In the genomic region with DNA sequence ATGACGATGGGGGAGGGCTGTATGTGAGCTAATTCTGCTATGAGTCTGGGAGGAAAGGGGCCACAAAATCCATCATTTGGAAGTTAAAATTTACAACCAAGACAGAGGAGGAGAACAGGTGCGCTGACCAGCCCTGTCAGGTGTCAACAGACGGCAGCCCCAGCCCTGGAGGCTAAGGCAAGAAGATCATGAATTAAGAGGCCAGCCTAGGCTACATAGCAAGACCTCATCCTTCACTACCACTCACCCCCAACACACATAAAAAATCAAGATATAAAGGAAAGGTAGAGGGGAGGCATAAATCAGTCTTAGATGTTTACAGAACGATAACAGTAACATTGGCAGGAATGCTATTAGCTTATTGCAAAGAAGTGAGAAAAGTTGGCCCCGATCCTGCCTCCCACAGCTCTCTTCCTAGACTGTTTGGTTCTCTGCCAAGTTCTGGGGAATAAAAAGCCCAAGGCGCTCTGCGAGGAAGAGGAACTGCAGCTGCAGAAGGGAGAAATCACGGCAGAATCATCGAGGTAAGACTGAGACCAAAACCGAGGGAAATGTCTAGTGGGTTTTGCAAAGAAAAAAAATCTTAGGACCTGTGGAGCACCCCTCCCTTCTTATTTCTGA, we compare ENCODE assay signal across 8 mouse cellular contexts. TPM values are rescaled to one million over a fixed set of nuclear protein-coding genes. Genes with fewer than 3 reads are reported as not detected.
DNase-seq lines count a peak whose midpoint lies in the region; ATAC-seq and TF ChIP-seq lines count a peak whose summit lies in the region.

Gene Il33, plus strand, starts transcription at position 477 of the 621 bp plus-strand sequence.

- H3K27me3 ChIP-seq in midbrain, postnatal 0 days (ENCODE audit: insufficient read depth, low read length): no peaks in the 10 kb centered on the region
- H3K27me3 ChIP-seq in midbrain, embryonic 13.5 days: no peaks in the 10 kb centered on the region
- H3K27me3 ChIP-seq in embryonic facial prominence, embryonic 15.5 days: no peaks in the 10 kb centered on the region
- no peaks in the 10 kb centered on the region for H3K27me3 ChIP-seq in heart, embryonic 16.5 days (ENCODE audit: control insufficient read depth, insufficient read depth, low read length)

- no peak within 1 kb of the TSS; the same call in 1 of the 2 replicates for H3K9ac ChIP-seq in midbrain, postnatal 0 days (replicated peaks; ENCODE audit: low read length, poor library complexity, severe bottlenecking)
- H3K9ac ChIP-seq in midbrain, embryonic 13.5 days (replicated peaks): no peak within 1 kb of the TSS
- H3K9ac ChIP-seq in embryonic facial prominence, embryonic 15.5 days: no peak within 1 kb of the TSS
- no peak within 1 kb of the TSS for H3K9ac ChIP-seq in heart, embryonic 16.5 days (ENCODE audit: low read length)

- H3K4me2 ChIP-seq in midbrain, postnatal 0 days (ENCODE audit: low read depth, low read length, poor library complexity, severe bottlenecking): 0 out of 2 replicates have a peak within 1 kb of the TSS, but pooled peaks have one; percentile 20
- no peak within 1 kb of the TSS for H3K4me2 ChIP-seq in midbrain, embryonic 13.5 days (replicated peaks)
- H3K4me2 ChIP-seq in embryonic facial prominence, embryonic 15.5 days (replicated peaks): no peak within 1 kb of the TSS; the same call in 1 of the 2 replicates
- peak within 1 kb of the TSS; percentile 54 for H3K4me2 ChIP-seq in heart, embryonic 16.5 days (ENCODE audit: low read depth, low read length)

- TF ChIP-seq CTCF in midbrain, postnatal 0 days (IDR thresholded peaks at IDR 0.05): no peak
- 0 out of 2 replicates have a peak, but pooled peaks have one; percentile 15 for TF ChIP-seq CTCF in layer of hippocampus, adult 2 months (conservative IDR thresholded peaks at IDR 0.05)

- no peaks in the 10 kb centered on the region for H3K9me3 ChIP-seq in midbrain, postnatal 0 days (ENCODE audit: low read length)
- no peaks in the 10 kb centered on the region for H3K9me3 ChIP-seq in midbrain, embryonic 13.5 days
- H3K9me3 ChIP-seq in embryonic facial prominence, embryonic 15.5 days (replicated peaks): no peaks in the 10 kb centered on the region
- no peaks in the 10 kb centered on the region for H3K9me3 ChIP-seq in heart, embryonic 16.5 days (replicated peaks; ENCODE audit: control insufficient read depth, low read length)

- WGBS in midbrain, postnatal 0 days: 48% methylated on average over 10 of the region's 10 CpGs
- WGBS in midbrain, embryonic 13.5 days: 77% methylated on average over 10 of the region's 10 CpGs
- 30% methylated on average over 10 of the region's 10 CpGs for whole genome bisulfite sequencing in embryonic facial prominence, embryonic 15.5 days
- 17% methylated on average over 10 of the region's 10 CpGs for WGBS in heart, embryonic 16.5 days

- ATAC-seq in midbrain, postnatal 0 days (ENCODE audit: low FRiP score): no peak
- no peak for ATAC-seq in midbrain, embryonic 13.5 days
- no peak for ATAC-seq in embryonic facial prominence, embryonic 15.5 days (ENCODE audit: insufficient number of reproducible peaks, low FRiP score, low TSS enrichment, low read depth)
- ATAC-seq in heart, embryonic 16.5 days (replicated peaks; ENCODE audit: extremely low read depth, insufficient read depth, low FRiP score): no peak
- ATAC-seq in megakaryocyte progenitor cell, adult 5-6 weeks (replicated peaks; ENCODE audit: poor library complexity): no peak

- DNase-seq in midbrain, postnatal 0 days (ENCODE audit: low spot score): peak; percentile 87
- DNase-seq in layer of hippocampus, adult 2 months (ENCODE audit: low spot score in 2 of 2): peak; percentile 68 to 79
- DNase-seq in lung, postnatal 25 days (ENCODE audit: low spot score): peak; percentile 74
- peak; percentile 40 for DNase-seq in testis, postnatal 14 days (ENCODE audit: low spot score)

- peaks cover 5% of the 10 kb centered on the region; the same call in 1 of the 2 replicates for H3K4me1 ChIP-seq in midbrain, postnatal 0 days (ENCODE audit: insufficient read depth, low read length)
- no peaks in the 10 kb centered on the region for H3K4me1 ChIP-seq in midbrain, embryonic 13.5 days (replicated peaks)
- peaks cover 14% of the 10 kb centered on the region for H3K4me1 ChIP-seq in embryonic facial prominence, embryonic 15.5 days
- peaks cover 20% of the 10 kb centered on the region for H3K4me1 ChIP-seq in heart, embryonic 16.5 days (ENCODE audit: control insufficient read depth, insufficient read depth, low read length)

- no peaks in the 10 kb centered on the region for H3K36me3 ChIP-seq in midbrain, postnatal 0 days (ENCODE audit: insufficient read depth, low read length)
- no peaks in the 10 kb centered on the region for H3K36me3 ChIP-seq in midbrain, embryonic 13.5 days
- no peaks in the 10 kb centered on the region for H3K36me3 ChIP-seq in embryonic facial prominence, embryonic 15.5 days
- no peaks in the 10 kb centered on the region for H3K36me3 ChIP-seq in heart, embryonic 16.5 days (ENCODE audit: control insufficient read depth, insufficient read depth)

- no peak within 1 kb of the TSS for H3K4me3 ChIP-seq in midbrain, postnatal 0 days (ENCODE audit: low read depth, low read length)
- no peak within 1 kb of the TSS for H3K4me3 ChIP-seq in midbrain, embryonic 13.5 days (replicated peaks)
- H3K4me3 ChIP-seq in embryonic facial prominence, embryonic 15.5 days (replicated peaks): 0 out of 2 replicates have a peak within 1 kb of the TSS, but pooled peaks have one; percentile 1
- peak within 1 kb of the TSS; percentile 27 for H3K4me3 ChIP-seq in heart, embryonic 16.5 days (ENCODE audit: low read length)
- peak within 1 kb of the TSS; percentile 44 for H3K4me3 ChIP-seq in layer of hippocampus, adult 2 months

- no peak within 1 kb of the TSS for H3K27ac ChIP-seq in midbrain, postnatal 0 days (ENCODE audit: low read depth, low read length)
- H3K27ac ChIP-seq in midbrain, embryonic 13.5 days: no peak within 1 kb of the TSS
- no peak within 1 kb of the TSS for H3K27ac ChIP-seq in embryonic facial prominence, embryonic 15.5 days (replicated peaks)
- H3K27ac ChIP-seq in heart, embryonic 16.5 days (ENCODE audit: low read length): no peak within 1 kb of the TSS
- H3K27ac ChIP-seq in layer of hippocampus, adult 2 months: peak within 1 kb of the TSS; percentile 60

RNA-seq across cellular contexts. Expression of gene Il33, which starts in this region (rescaled TPM):
- 5.6 and 8.7 TPM in 2 replicates for total RNA-seq in midbrain, postnatal 0 days (2014; rRNA removed)
- polyA plus RNA-seq in midbrain, postnatal 0 days (2015; fragmentation: Nextera tagmentation; extraction: Ambion mirVana): 6.2 and 6.4 TPM in 2 replicates
- 0.22 and 0.68 TPM in 2 replicates for polyA plus RNA-seq in midbrain, embryonic 13.5 days (2015; fragmentation: Nextera tagmentation; extraction: Ambion mirVana)
- 11.0 and 18.6 TPM in 2 replicates for polyA plus RNA-seq in embryonic facial prominence, embryonic 15.5 days (2015; fragmentation: Nextera tagmentation; extraction: Ambion mirVana)
- polyA plus RNA-seq in heart, embryonic 16.5 days (2015; fragmentation: Nextera tagmentation; extraction: Ambion mirVana): 8.1 and 9.7 TPM in 2 replicates
- 10 to 100 TPM; 50.9 to 55.7 TPM for total RNA-seq in layer of hippocampus, adult 2 months (2021)
- total RNA-seq in megakaryocyte progenitor cell, adult 5-6 weeks (2015): not detected in 2 replicates
- total RNA-seq in megakaryocyte progenitor cell, adult 5-6 weeks (2017): not detected in 2 replicates

Comparison
In these comparisons a context has a peak if more than half of its experiments do, and no peak if none do; other contexts are left out.
1. H3K4me2 ChIP-seq: peak in midbrain, postnatal 0 days (single experiment) and heart, embryonic 16.5 days (single experiment); none in midbrain, embryonic 13.5 days (single experiment) and embryonic facial prominence, embryonic 15.5 days (single experiment).
2. H3K4me3 ChIP-seq: peak in embryonic facial prominence, embryonic 15.5 days (single experiment), heart, embryonic 16.5 days (single experiment) and layer of hippocampus, adult 2 months (single experiment); none in midbrain, postnatal 0 days (single experiment) and midbrain, embryonic 13.5 days (single experiment).
3. Peak in every context shown above with its lines, with median percentiles within 50 percentile points of each other: DNase-seq.